Mouse (Mus musculus): ENCODE measurements around the gene Abcc5. TPM values are rescaled to one million over a fixed set of nuclear protein-coding genes. Genes with fewer than 3 reads are reported as not detected.

Abcc5 gene
- polyA plus RNA-seq, 1 experiment from 2014 or later = 64.0 TPM

GRCm38 (mm10) chr16:20415211-20415610 lies 11.0 kb downstream of the Abcc5 start:
- Histone ChIP-seq H3K9me3 (ENCODE audit: control insufficient read depth, low read length) (no peaks in the 10 kb centered on the region), H3K4me1 (ENCODE audit: control insufficient read depth, insufficient read depth, low read length) (no peaks in the 10 kb centered on the region), H3K36me3 (ENCODE audit: control insufficient read depth, insufficient read depth, low read length) (peaks cover 2% of the 10 kb centered on the region; the same call in 1 of the 2 replicates), H3K27me3 (ENCODE audit: control insufficient read depth, insufficient read depth, low read length) (no peaks in the 10 kb centered on the region), H3K27ac (ENCODE audit: low read depth, low read length) (no peak overlapping the region), H3K9ac (ENCODE audit: low read depth, low read length) (no peak overlapping the region), H3K4me3 (ENCODE audit: low read length) (no peak overlapping the region), H3K4me2 (replicated peaks; ENCODE audit: low read depth, low read length) (no peak overlapping the region)
- ATAC-seq (ENCODE audit: low FRiP score, low TSS enrichment) = no peak
- 83% methylated on average over 2 of the region's 2 CpGs for WGBS

DNA sequence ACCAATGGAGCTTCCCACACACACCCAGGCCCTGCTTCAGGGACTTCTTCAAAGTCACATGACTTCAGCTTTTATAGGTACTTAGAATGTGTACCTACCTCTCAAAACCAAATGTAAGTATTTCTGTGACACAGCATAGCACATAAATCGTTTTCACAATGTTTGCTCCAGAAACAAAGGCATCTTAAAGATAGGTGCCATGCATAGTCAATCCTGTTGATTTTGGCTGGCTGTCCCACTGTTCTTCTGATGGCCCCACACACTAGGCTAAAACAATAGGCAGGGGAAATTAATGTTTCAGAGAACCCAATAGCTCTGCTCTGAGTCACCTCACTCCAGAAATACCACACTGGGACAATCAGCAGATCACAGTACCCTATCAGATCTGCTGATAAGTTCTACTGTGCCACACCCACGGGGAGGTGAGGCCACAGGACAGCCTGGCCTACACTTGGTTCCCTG lies 12.3 kb downstream of the Abcc5 start:
- Histone ChIP-seq H3K27ac (ENCODE audit: low read depth, low read length) (no peak overlapping the region), H3K4me3 (ENCODE audit: low read length) (no peak overlapping the region), H3K9me3 (ENCODE audit: control insufficient read depth, low read length) (no peaks in the 10 kb centered on the region), H3K4me1 (ENCODE audit: control insufficient read depth, insufficient read depth, low read length) (no peaks in the 10 kb centered on the region), H3K9ac (ENCODE audit: low read depth, low read length) (no peak overlapping the region), H3K4me2 (replicated peaks; ENCODE audit: low read depth, low read length) (no peak overlapping the region), H3K36me3 (ENCODE audit: control insufficient read depth, insufficient read depth, low read length) (peaks cover 2% of the 10 kb centered on the region; the same call in 1 of the 2 replicates), H3K27me3 (ENCODE audit: control insufficient read depth, insufficient read depth, low read length) (no peaks in the 10 kb centered on the region)
- WGBS = 84% methylated on average over 2 of the region's 2 CpGs
- ATAC-seq (ENCODE audit: low FRiP score, low TSS enrichment) = no peak

GRCm38 (mm10) chr16:20411958-20412570 lies 14.1 kb downstream of the Abcc5 start:
- H3K4me3 ChIP-seq (ENCODE audit: low read length) = no peak overlapping the region
- no peak overlapping the region for H3K4me2 ChIP-seq (replicated peaks; ENCODE audit: low read depth, low read length)
- H3K36me3 ChIP-seq (ENCODE audit: control insufficient read depth, insufficient read depth, low read length) = peaks cover 2% of the 10 kb centered on the region; the same call in 1 of the 2 replicates
- H3K27me3 ChIP-seq (ENCODE audit: control insufficient read depth, insufficient read depth, low read length) = no peaks in the 10 kb centered on the region
- no peak overlapping the region for H3K27ac ChIP-seq (ENCODE audit: low read depth, low read length)
- H3K9ac ChIP-seq (ENCODE audit: low read depth, low read length) = no peak overlapping the region
- H3K9me3 ChIP-seq (ENCODE audit: control insufficient read depth, low read length) = no peaks in the 10 kb centered on the region
- no peak for ATAC-seq (ENCODE audit: low FRiP score, low TSS enrichment)
- 75% methylated on average over 8 of the region's 8 CpGs for WGBS
- H3K4me1 ChIP-seq (ENCODE audit: control insufficient read depth, insufficient read depth, low read length) = no peaks in the 10 kb centered on the region

- H3K4me1 ChIP-seq (ENCODE audit: control insufficient read depth, insufficient read depth, low read length) = no peaks in the 10 kb centered on the region
- ATAC-seq (ENCODE audit: low FRiP score, low TSS enrichment) = no peak
- H3K36me3 ChIP-seq (ENCODE audit: control insufficient read depth, insufficient read depth, low read length) = peaks cover 11% of the 10 kb centered on the region; the same call in 1 of the 2 replicates
- H3K27ac ChIP-seq (ENCODE audit: low read depth, low read length) = no peak overlapping the region
- no peak overlapping the region for H3K9ac ChIP-seq (ENCODE audit: low read depth, low read length)
- no peak overlapping the region for H3K4me3 ChIP-seq (ENCODE audit: low read length)
- no peak overlapping the region for H3K4me2 ChIP-seq (replicated peaks; ENCODE audit: low read depth, low read length)
- no peaks in the 10 kb centered on the region for H3K27me3 ChIP-seq (ENCODE audit: control insufficient read depth, insufficient read depth, low read length)
- no peaks in the 10 kb centered on the region for H3K9me3 ChIP-seq (ENCODE audit: control insufficient read depth, low read length)
- 84% methylated on average over 4 of the region's 4 CpGs for WGBS
Measured at GRCm38 (mm10) chr16:20405335-20405734, 20.9 kb downstream of the Abcc5 start.

DNA sequence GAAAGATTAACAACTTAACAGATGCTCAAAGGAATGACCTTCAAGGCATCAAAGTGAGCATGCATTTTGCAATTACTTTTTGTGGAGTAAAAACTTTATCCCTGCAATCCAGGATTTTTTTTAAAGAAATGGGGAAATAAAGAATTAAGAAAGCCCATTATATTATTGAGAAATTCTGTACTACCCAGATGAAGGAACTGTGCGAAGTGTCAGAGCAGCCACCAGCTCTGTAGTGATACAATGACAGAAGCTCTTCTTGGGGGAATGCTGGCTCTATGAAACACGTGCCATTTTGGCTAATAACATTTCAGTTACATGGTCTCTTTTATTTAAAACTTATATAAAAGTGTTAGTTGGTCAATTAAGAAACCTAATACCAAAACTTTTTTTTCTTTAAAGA lies 22.9 kb downstream of the Abcc5 start:
- no peak for ATAC-seq (ENCODE audit: low FRiP score, low TSS enrichment)
- 92% methylated on average over 2 of the region's 2 CpGs for WGBS

GRCm38 (mm10) chr16:20401592-20401991 lies 24.6 kb downstream of the Abcc5 start:
- Histone ChIP-seq H3K27me3 (ENCODE audit: control insufficient read depth, insufficient read depth, low read length) (no peaks in the 10 kb centered on the region), H3K9me3 (ENCODE audit: control insufficient read depth, low read length) (no peaks in the 10 kb centered on the region), H3K27ac (ENCODE audit: low read depth, low read length) (no peak overlapping the region), H3K4me1 (ENCODE audit: control insufficient read depth, insufficient read depth, low read length) (no peaks in the 10 kb centered on the region), H3K36me3 (ENCODE audit: control insufficient read depth, insufficient read depth, low read length) (peaks cover 28% of the 10 kb centered on the region), H3K4me2 (replicated peaks; ENCODE audit: low read depth, low read length) (no peak overlapping the region), H3K4me3 (ENCODE audit: low read length) (no peak overlapping the region), H3K9ac (ENCODE audit: low read depth, low read length) (no peak overlapping the region)
- 83% methylated on average over 3 of the region's 3 CpGs for WGBS
- ATAC-seq (ENCODE audit: low FRiP score, low TSS enrichment) = no peak

More for the DNA sequence above, 22.9 kb downstream of the Abcc5 start:
- H3K36me3 ChIP-seq (ENCODE audit: control insufficient read depth, insufficient read depth, low read length) = peaks cover 25% of the 10 kb centered on the region
- H3K4me3 ChIP-seq (ENCODE audit: low read length) = no peak overlapping the region
- no peaks in the 10 kb centered on the region for H3K9me3 ChIP-seq (ENCODE audit: control insufficient read depth, low read length)
- no peak overlapping the region for H3K27ac ChIP-seq (ENCODE audit: low read depth, low read length)
- H3K9ac ChIP-seq (ENCODE audit: low read depth, low read length) = no peak overlapping the region
- no peaks in the 10 kb centered on the region for H3K27me3 ChIP-seq (ENCODE audit: control insufficient read depth, insufficient read depth, low read length)
- no peaks in the 10 kb centered on the region for H3K4me1 ChIP-seq (ENCODE audit: control insufficient read depth, insufficient read depth, low read length)
- no peak overlapping the region for H3K4me2 ChIP-seq (replicated peaks; ENCODE audit: low read depth, low read length)

DNA sequence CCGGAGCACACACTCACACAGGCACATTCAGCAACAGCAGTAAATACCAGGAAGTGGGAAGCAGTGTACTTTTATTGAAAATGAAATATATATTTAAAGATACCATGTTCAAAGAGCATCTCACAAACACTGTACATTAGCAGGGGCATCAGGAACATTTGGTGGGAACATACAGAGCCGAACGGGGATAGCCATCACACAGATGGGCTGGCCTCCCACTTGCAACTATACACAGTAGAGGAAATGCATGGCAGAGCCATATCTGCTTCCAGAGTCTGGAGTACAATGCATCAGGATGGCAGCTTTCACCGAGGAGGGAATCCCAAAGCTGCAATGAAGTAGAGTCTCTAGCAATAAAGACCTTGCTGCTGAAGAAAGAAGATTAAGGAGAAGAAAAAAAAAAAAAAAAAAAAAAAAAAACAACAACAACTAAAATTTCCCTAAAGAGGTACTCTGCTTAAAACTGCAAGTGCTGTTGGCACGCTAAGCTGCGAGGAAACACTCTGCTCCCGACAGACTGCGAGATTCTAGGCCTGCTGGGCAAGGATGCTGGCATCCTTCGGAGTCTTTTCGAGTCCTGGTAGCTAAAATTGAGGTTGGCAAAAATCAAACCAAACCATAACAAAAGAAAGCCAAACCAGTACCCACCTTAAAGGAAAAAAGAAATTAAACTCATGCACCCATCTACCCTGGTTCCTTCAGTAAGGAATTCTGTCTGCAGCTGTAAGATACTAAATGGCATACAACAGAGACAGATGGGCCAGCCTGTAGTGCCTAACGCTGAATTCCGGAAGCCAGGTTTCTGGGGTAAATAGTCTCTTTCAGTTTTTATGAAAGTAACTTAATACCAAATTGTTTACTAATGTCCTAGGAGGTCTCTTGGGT lies 25.2 kb downstream of the Abcc5 start:
- no peak for ATAC-seq (ENCODE audit: low FRiP score, low TSS enrichment)
- no peak overlapping the region for H3K4me2 ChIP-seq (replicated peaks; ENCODE audit: low read depth, low read length)
- H3K27me3 ChIP-seq (ENCODE audit: control insufficient read depth, insufficient read depth, low read length) = no peaks in the 10 kb centered on the region
- H3K4me1 ChIP-seq (ENCODE audit: control insufficient read depth, insufficient read depth, low read length) = no peaks in the 10 kb centered on the region
- no peak overlapping the region for H3K27ac ChIP-seq (ENCODE audit: low read depth, low read length)
- H3K9ac ChIP-seq (ENCODE audit: low read depth, low read length) = no peak overlapping the region
- peaks cover 32% of the 10 kb centered on the region for H3K36me3 ChIP-seq (ENCODE audit: control insufficient read depth, insufficient read depth, low read length)
- no peaks in the 10 kb centered on the region for H3K9me3 ChIP-seq (ENCODE audit: control insufficient read depth, low read length)
- no peak overlapping the region for H3K4me3 ChIP-seq (ENCODE audit: low read length)
- WGBS = 94% methylated on average over 12 of the region's 12 CpGs

DNA sequence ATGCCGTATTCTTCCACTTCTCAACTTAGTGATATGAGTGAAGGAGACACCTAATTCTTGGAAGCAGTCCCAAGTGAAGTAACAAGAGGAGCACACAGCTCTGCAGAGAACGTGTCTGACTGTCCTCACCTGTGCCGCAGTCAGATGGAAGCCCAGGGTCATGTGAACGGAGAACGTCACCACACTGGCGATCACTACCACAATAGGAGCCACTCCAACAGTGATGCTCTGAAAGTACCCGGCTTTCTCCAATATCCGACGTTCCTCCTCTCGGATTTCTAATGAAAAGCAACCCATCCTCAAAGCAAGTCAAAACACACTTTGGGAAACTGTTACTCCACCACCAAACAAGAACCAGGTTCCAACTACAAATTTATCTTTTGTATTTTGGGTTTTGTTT lies 29.3 kb downstream of the Abcc5 start:
- H3K27me3 ChIP-seq (ENCODE audit: control insufficient read depth, insufficient read depth, low read length) = no peaks in the 10 kb centered on the region
- no peak overlapping the region for H3K4me2 ChIP-seq (replicated peaks; ENCODE audit: low read depth, low read length)
- no peaks in the 10 kb centered on the region for H3K4me1 ChIP-seq (ENCODE audit: control insufficient read depth, insufficient read depth, low read length)
- no peak overlapping the region for H3K9ac ChIP-seq (ENCODE audit: low read depth, low read length)
- no peak overlapping the region for H3K4me3 ChIP-seq (ENCODE audit: low read length)
- H3K27ac ChIP-seq (ENCODE audit: low read depth, low read length) = no peak overlapping the region
- 88% methylated on average over 10 of the region's 10 CpGs for WGBS
- peaks cover 41% of the 10 kb centered on the region for H3K36me3 ChIP-seq (ENCODE audit: control insufficient read depth, insufficient read depth, low read length)
- no peaks in the 10 kb centered on the region for H3K9me3 ChIP-seq (ENCODE audit: control insufficient read depth, low read length)
- no peak for ATAC-seq (ENCODE audit: low FRiP score, low TSS enrichment)

Data from kidney, embryonic 14.5 days (tissue).